Mouse (Mus musculus): ENCODE measurements around the gene Oasl2. TPM values are rescaled to one million over a fixed set of nuclear protein-coding genes. Genes with fewer than 3 reads are reported as not detected.
"Not testable (repeated sequence)": the region's sequence is repeated elsewhere in the genome, so short reads cannot be mapped to it uniquely, and the experiment has no call there.

Gene Oasl2
- polyA plus RNA-seq, 1 experiment from 2014 or later: 3.2 TPM

- Histone ChIP-seq H3K27ac (ENCODE audit: low read depth, low read length) (no peak overlapping the region), H3K4me2 (ENCODE audit: low read depth, low read length) (no peak overlapping the region), H3K9me3 (ENCODE audit: control insufficient read depth, low read length) (no peaks in the 10 kb centered on the region), H3K36me3 (ENCODE audit: control insufficient read depth, insufficient read depth, low read length) (no peaks in the 10 kb centered on the region), H3K4me1 (ENCODE audit: control insufficient read depth, insufficient read depth, low read length) (no peaks in the 10 kb centered on the region), H3K27me3 (ENCODE audit: control insufficient read depth, insufficient read depth, low read length) (no peaks in the 10 kb centered on the region), H3K4me3 (ENCODE audit: low read depth, low read length) (no peak overlapping the region), H3K9ac (replicated peaks; ENCODE audit: low read depth, low read length) (no peak overlapping the region)
- no peak for ATAC-seq (ENCODE audit: low read depth)
- WGBS: 45% methylated on average over 1 of the region's 1 CpGs
These were observed 5.7 kb downstream of the Oasl2 start for GRCm38 (mm10) chr5:114902413-114902812.

GRCm38 (mm10) chr5:114908598-114909305, 12.0 kb downstream of the Oasl2 start:
- Histone ChIP-seq H3K4me1 (ENCODE audit: control insufficient read depth, insufficient read depth, low read length) (no peaks in the 10 kb centered on the region), H3K4me3 (ENCODE audit: low read depth, low read length) (no peak overlapping the region), H3K9me3 (ENCODE audit: control insufficient read depth, low read length) (no peaks in the 10 kb centered on the region), H3K9ac (replicated peaks; ENCODE audit: low read depth, low read length) (no peak overlapping the region), H3K27me3 (ENCODE audit: control insufficient read depth, insufficient read depth, low read length) (no peaks in the 10 kb centered on the region), H3K36me3 (ENCODE audit: control insufficient read depth, insufficient read depth, low read length) (no peaks in the 10 kb centered on the region), H3K4me2 (ENCODE audit: low read depth, low read length) (no peak overlapping the region), H3K27ac (ENCODE audit: low read depth, low read length) (no peak overlapping the region)
- ATAC-seq (ENCODE audit: low read depth): no peak
- 48% methylated on average over 13 of the region's 13 CpGs for WGBS

- ATAC-seq (ENCODE audit: low read depth): no peak
- Histone ChIP-seq H3K4me3 (ENCODE audit: low read depth, low read length) (no peak overlapping the region), H3K9me3 (ENCODE audit: control insufficient read depth, low read length) (no peaks in the 10 kb centered on the region), H3K4me1 (ENCODE audit: control insufficient read depth, insufficient read depth, low read length) (no peaks in the 10 kb centered on the region), H3K9ac (replicated peaks; ENCODE audit: low read depth, low read length) (no peak overlapping the region), H3K27me3 (ENCODE audit: control insufficient read depth, insufficient read depth, low read length) (no peaks in the 10 kb centered on the region), H3K4me2 (ENCODE audit: low read depth, low read length) (no peak overlapping the region), H3K36me3 (ENCODE audit: control insufficient read depth, insufficient read depth, low read length) (no peaks in the 10 kb centered on the region), H3K27ac (ENCODE audit: low read depth, low read length) (no peak overlapping the region)
- WGBS: 80% methylated on average over 4 of the region's 4 CpGs
These were observed 16.9 kb downstream of the Oasl2 start for GRCm38 (mm10) chr5:114913686-114914085.

- H3K4me1 ChIP-seq (ENCODE audit: control insufficient read depth, insufficient read depth, low read length): no peaks in the 10 kb centered on the region
- 79% methylated on average over 8 of the region's 8 CpGs for WGBS
These were observed 18.1 kb downstream of the Oasl2 start for GRCm38 (mm10) chr5:114914855-114915254.

GRCm38 (mm10) chr5:114915854-114916253, 19.1 kb downstream of the Oasl2 start:
- no peak overlapping the region for H3K4me3 ChIP-seq (ENCODE audit: low read depth, low read length)
- WGBS: 83% methylated on average over 5 of the region's 5 CpGs
- no peaks in the 10 kb centered on the region for H3K4me1 ChIP-seq (ENCODE audit: control insufficient read depth, insufficient read depth, low read length)
- no peak for ATAC-seq (ENCODE audit: low read depth)
- H3K9me3 ChIP-seq (ENCODE audit: control insufficient read depth, low read length): no peaks in the 10 kb centered on the region
- H3K36me3 ChIP-seq (ENCODE audit: control insufficient read depth, insufficient read depth, low read length): no peaks in the 10 kb centered on the region
- no peak overlapping the region for H3K27ac ChIP-seq (ENCODE audit: low read depth, low read length)
- H3K27me3 ChIP-seq (ENCODE audit: control insufficient read depth, insufficient read depth, low read length): no peaks in the 10 kb centered on the region
- H3K9ac ChIP-seq (replicated peaks; ENCODE audit: low read depth, low read length): no peak overlapping the region
- no peak overlapping the region for H3K4me2 ChIP-seq (ENCODE audit: low read depth, low read length)

More at GRCm38 (mm10) chr5:114914855-114915254, 18.1 kb downstream of the Oasl2 start:
- Histone ChIP-seq H3K27me3 (ENCODE audit: control insufficient read depth, insufficient read depth, low read length) (no peaks in the 10 kb centered on the region), H3K36me3 (ENCODE audit: control insufficient read depth, insufficient read depth, low read length) (no peaks in the 10 kb centered on the region), H3K9me3 (ENCODE audit: control insufficient read depth, low read length) (no peaks in the 10 kb centered on the region), H3K4me2 (ENCODE audit: low read depth, low read length) (no peak overlapping the region), H3K4me3 (ENCODE audit: low read depth, low read length) (no peak overlapping the region), H3K9ac (replicated peaks; ENCODE audit: low read depth, low read length) (no peak overlapping the region), H3K27ac (ENCODE audit: low read depth, low read length) (no peak overlapping the region)
- no peak for ATAC-seq (ENCODE audit: low read depth)

GRCm38 (mm10) chr5:114916777-114917176, 20.0 kb downstream of the Oasl2 start:
- no peak for ATAC-seq (ENCODE audit: low read depth)
- Histone ChIP-seq H3K9ac (replicated peaks; ENCODE audit: low read depth, low read length) (no peak overlapping the region), H3K27me3 (ENCODE audit: control insufficient read depth, insufficient read depth, low read length) (no peaks in the 10 kb centered on the region), H3K27ac (ENCODE audit: low read depth, low read length) (no peak overlapping the region), H3K9me3 (ENCODE audit: control insufficient read depth, low read length) (no peaks in the 10 kb centered on the region), H3K4me1 (ENCODE audit: control insufficient read depth, insufficient read depth, low read length) (no peaks in the 10 kb centered on the region), H3K36me3 (ENCODE audit: control insufficient read depth, insufficient read depth, low read length) (no peaks in the 10 kb centered on the region), H3K4me3 (ENCODE audit: low read depth, low read length) (no peak overlapping the region), H3K4me2 (ENCODE audit: low read depth, low read length) (no peak overlapping the region)
- WGBS: 90% methylated on average over 4 of the region's 4 CpGs

- not testable (repeated sequence) for H3K36me3 ChIP-seq (ENCODE audit: control insufficient read depth, insufficient read depth, low read length); H3K4me2 ChIP-seq (ENCODE audit: low read depth, low read length); H3K9me3 ChIP-seq (ENCODE audit: control insufficient read depth, low read length); H3K4me1 ChIP-seq (ENCODE audit: control insufficient read depth, insufficient read depth, low read length); H3K27me3 ChIP-seq (ENCODE audit: control insufficient read depth, insufficient read depth, low read length); H3K9ac ChIP-seq (replicated peaks; ENCODE audit: low read depth, low read length); H3K27ac ChIP-seq (ENCODE audit: low read depth, low read length); H3K4me3 ChIP-seq (ENCODE audit: low read depth, low read length); ATAC-seq (ENCODE audit: low read depth)
- WGBS: 96% methylated on average over 5 of the region's 5 CpGs
These were observed 20.6 kb downstream of the Oasl2 start for GRCm38 (mm10) chr5:114917357-114917756.

- ATAC-seq (ENCODE audit: low read depth): no peak
These were observed 25.0 kb downstream of the Oasl2 start for GRCm38 (mm10) chr5:114921551-114922365.

GRCm38 (mm10) chr5:114922366-114922731, 25.6 kb downstream of the Oasl2 start:
- no peaks in the 10 kb centered on the region for H3K27me3 ChIP-seq (ENCODE audit: control insufficient read depth, insufficient read depth, low read length)
- no peak overlapping the region for H3K4me3 ChIP-seq (ENCODE audit: low read depth, low read length)
- H3K36me3 ChIP-seq (ENCODE audit: control insufficient read depth, insufficient read depth, low read length): no peaks in the 10 kb centered on the region
- ATAC-seq (ENCODE audit: low read depth): no peak
- H3K9me3 ChIP-seq (ENCODE audit: control insufficient read depth, low read length): no peaks in the 10 kb centered on the region
- WGBS: 65% methylated on average over 10 of the region's 10 CpGs
- H3K4me2 ChIP-seq (ENCODE audit: low read depth, low read length): no peak overlapping the region
- H3K27ac ChIP-seq (ENCODE audit: low read depth, low read length): no peak overlapping the region
- no peak overlapping the region for H3K9ac ChIP-seq (replicated peaks; ENCODE audit: low read depth, low read length)
- no peaks in the 10 kb centered on the region for H3K4me1 ChIP-seq (ENCODE audit: control insufficient read depth, insufficient read depth, low read length)

More at GRCm38 (mm10) chr5:114921551-114922365, 25.0 kb downstream of the Oasl2 start:
- H3K4me3 ChIP-seq (ENCODE audit: low read depth, low read length): no peak overlapping the region
- no peaks in the 10 kb centered on the region for H3K9me3 ChIP-seq (ENCODE audit: control insufficient read depth, low read length)
- H3K9ac ChIP-seq (replicated peaks; ENCODE audit: low read depth, low read length): no peak overlapping the region
- no peak overlapping the region for H3K4me2 ChIP-seq (ENCODE audit: low read depth, low read length)
- H3K36me3 ChIP-seq (ENCODE audit: control insufficient read depth, insufficient read depth, low read length): no peaks in the 10 kb centered on the region
- no peak overlapping the region for H3K27ac ChIP-seq (ENCODE audit: low read depth, low read length)
- no peaks in the 10 kb centered on the region for H3K4me1 ChIP-seq (ENCODE audit: control insufficient read depth, insufficient read depth, low read length)
- no peaks in the 10 kb centered on the region for H3K27me3 ChIP-seq (ENCODE audit: control insufficient read depth, insufficient read depth, low read length)
- 80% methylated on average over 19 of the region's 19 CpGs for WGBS

All from neural tube, embryonic 14.5 days (tissue).